Mouse (Mus musculus): Measurements from ENCODE around the gene Hmgb1. TPM values are rescaled to one million over a fixed set of nuclear protein-coding genes. Genes with fewer than 3 reads are reported as not detected.

Hmgb1 gene
- total RNA-seq, 1 experiment from 2014 or later = 623 TPM

GRCm38 (mm10) chr5:149046650-149047049 lies 137.6 kb downstream of the Hmgb1 start:
- ATAC-seq (replicated peaks; ENCODE audit: insufficient number of reproducible peaks, low FRiP score, low TSS enrichment, poor library complexity, severe bottlenecking) = no peak

DNA sequence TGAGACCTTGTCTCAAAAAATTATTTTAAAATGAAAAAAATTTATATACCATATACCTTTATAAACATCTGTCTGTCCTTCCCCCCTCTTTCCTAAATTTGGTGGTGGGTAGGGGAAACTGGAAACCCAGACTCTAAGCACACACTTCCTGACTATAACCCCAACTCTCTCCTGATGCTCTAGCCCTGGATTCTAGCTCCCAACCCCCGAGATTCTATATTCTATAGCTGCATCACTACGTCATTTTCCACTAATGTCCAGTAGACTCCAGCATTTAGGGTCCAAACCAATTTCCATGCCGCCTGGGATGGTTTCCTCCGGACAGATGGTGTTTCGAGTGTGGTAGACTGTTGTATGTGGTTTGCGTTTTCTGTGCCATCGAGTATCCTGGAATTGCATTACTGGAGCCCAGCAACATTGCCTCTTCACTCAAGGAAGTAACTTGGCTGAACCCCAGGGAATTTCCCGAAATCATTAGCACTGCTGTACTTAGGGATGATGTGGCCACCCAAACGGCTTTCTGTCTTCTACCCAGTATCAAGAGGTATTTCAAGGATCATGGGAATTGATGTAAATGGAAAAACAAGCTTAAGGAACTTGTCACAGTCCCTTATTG lies 138.7 kb downstream of the Hmgb1 start:
- no peak for ATAC-seq (replicated peaks; ENCODE audit: insufficient number of reproducible peaks, low FRiP score, low TSS enrichment, poor library complexity, severe bottlenecking)

DNA sequence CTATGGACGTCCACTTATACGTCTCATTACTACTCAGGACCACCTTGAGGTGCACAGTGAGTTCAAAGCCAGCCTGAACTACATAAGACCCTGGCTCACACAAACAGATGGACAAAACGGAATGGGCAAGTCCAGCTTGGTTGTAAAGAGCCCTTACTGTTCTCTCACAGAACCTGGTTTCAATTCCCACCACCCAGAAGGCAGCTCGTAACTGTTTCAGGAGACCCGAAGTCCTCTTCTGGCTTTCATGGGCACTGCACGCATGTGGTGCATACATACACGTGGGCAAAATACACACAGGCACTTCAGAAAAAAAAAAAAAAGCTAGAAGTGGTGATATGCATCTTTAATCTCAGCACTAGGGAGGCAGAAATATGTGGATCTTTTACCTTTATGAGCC lies 139.2 kb downstream of the Hmgb1 start:
- no peak for ATAC-seq (replicated peaks; ENCODE audit: insufficient number of reproducible peaks, low FRiP score, low TSS enrichment, poor library complexity, severe bottlenecking)

DNA sequence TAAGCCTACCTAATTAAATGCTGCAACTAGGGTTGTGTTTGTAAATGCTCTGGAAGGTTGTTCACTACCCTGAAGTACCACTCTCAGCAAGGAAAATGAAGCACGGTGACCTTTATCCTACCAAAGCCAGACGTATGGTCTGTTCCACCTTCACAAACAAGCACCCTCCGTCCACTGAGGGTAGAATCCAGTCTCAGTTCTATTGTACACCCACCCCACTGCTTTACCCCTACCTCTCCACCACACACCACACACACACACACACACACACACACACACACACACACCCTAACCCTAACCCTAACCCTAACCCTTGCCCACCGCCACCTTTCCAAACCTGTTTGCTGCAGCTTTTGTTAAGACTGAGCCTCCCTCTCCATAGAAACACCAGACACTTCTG lies 140.2 kb downstream of the Hmgb1 start:
- ATAC-seq (replicated peaks; ENCODE audit: insufficient number of reproducible peaks, low FRiP score, low TSS enrichment, poor library complexity, severe bottlenecking) = peak; percentile 31; the same call in 1 of the 2 replicates

GRCm38 (mm10) chr5:149043240-149043639 lies 141.0 kb downstream of the Hmgb1 start:
- no peak for ATAC-seq (replicated peaks; ENCODE audit: insufficient number of reproducible peaks, low FRiP score, low TSS enrichment, poor library complexity, severe bottlenecking)

DNA sequence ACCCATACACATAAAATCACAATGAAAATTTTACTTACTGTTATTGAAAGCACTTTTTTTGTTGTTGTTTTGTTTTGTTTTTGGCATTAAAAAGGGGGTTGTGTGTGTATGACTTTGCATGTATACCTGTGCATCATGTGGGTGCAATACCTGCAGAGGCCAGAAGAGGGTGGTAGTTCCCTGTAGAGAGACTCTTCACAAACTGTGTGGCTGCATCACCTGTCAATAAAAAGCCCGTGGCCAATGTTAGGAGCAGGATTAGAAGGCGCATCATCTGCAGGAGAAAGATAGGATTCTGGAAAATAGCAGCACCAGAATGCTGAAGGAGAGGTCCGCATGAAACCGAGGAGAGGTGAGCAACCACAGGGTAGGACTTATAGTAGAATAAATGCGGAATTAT lies 144.5 kb downstream of the Hmgb1 start:
- ATAC-seq (replicated peaks; ENCODE audit: insufficient number of reproducible peaks, low FRiP score, low TSS enrichment, poor library complexity, severe bottlenecking) = 0 out of 2 replicates have a peak, but pooled peaks have one; percentile 54

GRCm38 (mm10) chr5:149037729-149038128 lies 146.6 kb downstream of the Hmgb1 start:
- ATAC-seq (replicated peaks; ENCODE audit: insufficient number of reproducible peaks, low FRiP score, low TSS enrichment, poor library complexity, severe bottlenecking) = no peak

- ATAC-seq (replicated peaks; ENCODE audit: insufficient number of reproducible peaks, low FRiP score, low TSS enrichment, poor library complexity, severe bottlenecking) = no peak
Measured at GRCm38 (mm10) chr5:149036920-149037319, 147.4 kb downstream of the Hmgb1 start.

DNA sequence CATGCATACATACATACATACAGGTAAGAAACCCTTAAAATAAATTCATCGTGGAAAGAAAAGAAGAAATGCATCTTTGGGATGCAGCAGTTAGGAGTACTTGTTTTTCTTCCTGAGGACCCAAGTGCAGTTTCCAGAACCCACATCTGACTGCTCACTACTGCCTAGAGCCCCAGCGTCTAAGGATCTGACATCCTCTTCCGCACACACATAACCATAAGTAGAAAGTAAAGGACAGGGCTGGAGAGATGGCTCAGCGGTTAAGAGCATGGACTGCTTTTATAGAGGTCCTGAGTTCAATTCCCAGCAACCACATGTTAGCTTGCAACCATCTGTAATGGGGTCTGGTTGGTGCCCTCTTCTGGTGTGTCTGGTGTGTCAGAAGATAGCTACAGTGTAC lies 151.9 kb downstream of the Hmgb1 start:
- ATAC-seq (replicated peaks; ENCODE audit: insufficient number of reproducible peaks, low FRiP score, low TSS enrichment, poor library complexity, severe bottlenecking) = no peak

- ATAC-seq (replicated peaks; ENCODE audit: insufficient number of reproducible peaks, low FRiP score, low TSS enrichment, poor library complexity, severe bottlenecking) = peak; percentile 74
Measured at GRCm38 (mm10) chr5:149031199-149031750, 153.0 kb downstream of the Hmgb1 start.

DNA sequence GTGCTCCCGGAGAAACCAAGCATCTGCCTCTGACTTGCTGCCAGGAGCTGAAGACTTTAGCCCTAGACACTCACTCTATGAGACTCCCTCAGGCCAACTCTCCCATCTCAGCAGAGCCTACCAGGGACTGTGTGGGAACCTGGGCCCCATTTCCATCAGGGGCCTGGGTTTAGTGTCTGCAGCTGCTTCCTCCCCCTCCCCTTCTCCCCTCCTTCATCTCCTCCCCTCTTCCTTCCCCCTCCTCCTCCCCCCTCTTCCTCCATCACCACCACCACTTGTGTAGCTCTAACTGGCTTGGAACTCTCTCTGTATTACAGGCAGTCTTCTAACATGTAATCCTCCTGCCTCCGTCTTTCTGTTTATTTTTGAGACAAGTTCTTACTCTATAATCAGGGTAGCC lies 154.2 kb downstream of the Hmgb1 start:
- no peak for ATAC-seq (replicated peaks; ENCODE audit: insufficient number of reproducible peaks, low FRiP score, low TSS enrichment, poor library complexity, severe bottlenecking)

GRCm38 (mm10) chr5:149028394-149028793 lies 155.9 kb downstream of the Hmgb1 start:
- no peak for ATAC-seq (replicated peaks; ENCODE audit: insufficient number of reproducible peaks, low FRiP score, low TSS enrichment, poor library complexity, severe bottlenecking)

DNA sequence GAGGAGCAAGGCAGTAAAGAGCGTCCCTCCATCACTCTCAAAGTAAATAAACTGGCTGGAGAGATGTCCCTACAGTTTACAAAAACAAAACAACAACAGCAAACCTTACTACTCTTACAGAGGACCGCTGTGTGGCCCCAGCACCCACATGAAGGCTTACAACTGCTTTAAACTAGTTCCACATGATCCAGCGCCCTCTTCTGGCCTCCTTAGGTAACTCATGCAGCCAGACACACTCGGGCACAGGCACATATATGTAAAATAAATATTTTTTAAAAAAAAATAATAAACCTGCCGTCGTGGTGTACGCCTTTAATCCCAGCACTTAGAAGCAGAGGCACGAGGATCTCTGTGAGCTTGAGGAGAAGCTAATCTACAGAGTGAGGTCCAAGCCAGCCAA lies 156.9 kb downstream of the Hmgb1 start:
- ATAC-seq (replicated peaks; ENCODE audit: insufficient number of reproducible peaks, low FRiP score, low TSS enrichment, poor library complexity, severe bottlenecking) = no peak

GRCm38 (mm10) chr5:149021120-149021519 lies 163.2 kb downstream of the Hmgb1 start:
- no peak for ATAC-seq (replicated peaks; ENCODE audit: insufficient number of reproducible peaks, low FRiP score, low TSS enrichment, poor library complexity, severe bottlenecking)

- ATAC-seq (replicated peaks; ENCODE audit: insufficient number of reproducible peaks, low FRiP score, low TSS enrichment, poor library complexity, severe bottlenecking) = no peak
Measured at GRCm38 (mm10) chr5:149020681-149021062, 163.6 kb downstream of the Hmgb1 start.

DNA sequence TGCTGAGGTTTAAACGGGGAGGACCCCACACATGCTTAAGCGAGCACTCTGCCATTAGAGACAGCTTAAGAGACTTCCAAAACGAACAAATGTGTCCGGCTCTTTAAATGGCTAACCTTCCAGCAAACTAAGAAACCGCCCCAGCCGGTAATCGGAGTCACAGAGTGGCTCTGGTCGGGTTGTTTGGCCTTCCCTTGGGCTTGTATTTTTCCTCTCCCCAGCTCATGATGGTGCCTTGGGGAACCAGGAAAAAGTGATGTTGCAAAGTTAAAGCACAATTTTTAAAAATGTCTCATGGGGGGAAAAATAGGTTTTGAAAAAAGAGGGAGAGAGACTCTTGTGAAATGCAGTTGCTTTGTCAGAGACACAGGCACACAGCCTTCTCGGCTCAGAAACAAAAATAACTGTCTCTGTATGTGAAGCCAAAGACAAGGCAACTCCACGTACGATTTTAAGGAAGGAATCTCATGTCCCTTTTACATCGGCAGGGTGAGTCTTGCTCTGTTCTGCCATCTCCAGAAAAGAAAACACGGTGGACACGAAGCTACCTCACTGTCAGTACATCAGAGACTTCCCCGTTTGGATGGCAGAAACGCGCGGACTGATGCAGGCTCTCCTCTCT lies 164.1 kb downstream of the Hmgb1 start:
- ATAC-seq (replicated peaks; ENCODE audit: insufficient number of reproducible peaks, low FRiP score, low TSS enrichment, poor library complexity, severe bottlenecking) = no peak

GRCm38 (mm10) chr5:149017666-149018415 lies 166.4 kb downstream of the Hmgb1 start:
- ATAC-seq (replicated peaks; ENCODE audit: insufficient number of reproducible peaks, low FRiP score, low TSS enrichment, poor library complexity, severe bottlenecking) = no peak

- ATAC-seq (replicated peaks; ENCODE audit: insufficient number of reproducible peaks, low FRiP score, low TSS enrichment, poor library complexity, severe bottlenecking) = no peak
Measured at GRCm38 (mm10) chr5:149017181-149017580, 167.1 kb downstream of the Hmgb1 start.

DNA sequence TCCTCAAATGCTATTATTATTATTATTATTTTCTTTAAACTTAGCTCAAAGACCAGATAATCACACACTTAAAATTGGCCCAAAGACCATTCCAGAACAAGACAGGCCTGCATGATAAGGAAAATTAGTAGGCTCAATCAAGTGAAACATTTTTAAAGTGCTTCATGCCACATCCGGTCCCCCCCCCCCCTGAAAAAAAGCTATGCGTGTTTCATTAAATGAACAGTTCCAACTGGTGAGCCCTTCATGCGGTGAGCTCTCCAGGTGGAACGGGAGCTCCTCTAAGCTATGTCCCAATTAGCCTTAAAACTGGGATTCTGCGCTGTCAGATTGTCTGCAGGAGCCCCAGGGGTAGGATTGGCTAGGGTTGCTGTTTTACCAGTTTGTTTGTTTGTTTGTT lies 168.0 kb downstream of the Hmgb1 start:
- no peak for ATAC-seq (replicated peaks; ENCODE audit: insufficient number of reproducible peaks, low FRiP score, low TSS enrichment, poor library complexity, severe bottlenecking)

Measured in monocyte, adult 5-6 weeks (primary cell).